Mouse (Mus musculus): ENCODE results near the gene Clasp1. TPM values are rescaled to one million over a fixed set of nuclear protein-coding genes. Genes with fewer than 3 reads are reported as not detected.
A peak's percentile ranks its signal among the peaks of the same experiment; 100 is the strongest.
"Not testable (repeated sequence)": the region's sequence is repeated elsewhere in the genome, so short reads cannot be mapped to it uniquely, and the experiment has no call there.

Clasp1 gene
- polyA plus RNA-seq, 1 experiment from 2014 or later, result 135 TPM

DNA sequence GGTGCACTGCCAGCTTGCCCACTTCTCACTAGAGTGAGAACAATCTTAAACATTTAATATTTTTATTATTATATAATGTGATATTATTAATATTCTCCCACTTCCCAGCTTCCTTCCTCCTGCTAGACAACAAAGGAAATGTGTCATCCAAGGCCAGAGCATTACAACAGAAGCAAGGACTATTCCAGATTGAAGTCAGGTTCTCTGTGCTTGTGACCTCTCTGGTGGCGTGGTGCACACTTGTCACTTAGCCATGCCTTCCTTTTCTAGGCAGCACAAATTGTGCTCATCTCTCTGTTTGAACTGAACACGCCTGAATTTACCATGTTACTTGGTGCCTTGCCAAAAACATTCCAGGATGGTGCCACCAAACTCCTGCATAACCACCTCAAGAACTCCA is 170.9 kb downstream of the Clasp1 start:
- Histone ChIP-seq H3K9ac (no peak overlapping the region), H3K9me3 (no peaks in the 10 kb centered on the region), H3K4me2 (no peak overlapping the region), H3K4me1 (no peaks in the 10 kb centered on the region), H3K27me3 (replicated peaks) (no peaks in the 10 kb centered on the region), H3K36me3 (replicated peaks) (peaks cover 63% of the 10 kb centered on the region), H3K4me3 (no peak overlapping the region), H3K27ac (no peak overlapping the region)
- 96% methylated on average over 2 of the region's 2 CpGs for WGBS
- ATAC-seq (replicated peaks), result no peak

DNA sequence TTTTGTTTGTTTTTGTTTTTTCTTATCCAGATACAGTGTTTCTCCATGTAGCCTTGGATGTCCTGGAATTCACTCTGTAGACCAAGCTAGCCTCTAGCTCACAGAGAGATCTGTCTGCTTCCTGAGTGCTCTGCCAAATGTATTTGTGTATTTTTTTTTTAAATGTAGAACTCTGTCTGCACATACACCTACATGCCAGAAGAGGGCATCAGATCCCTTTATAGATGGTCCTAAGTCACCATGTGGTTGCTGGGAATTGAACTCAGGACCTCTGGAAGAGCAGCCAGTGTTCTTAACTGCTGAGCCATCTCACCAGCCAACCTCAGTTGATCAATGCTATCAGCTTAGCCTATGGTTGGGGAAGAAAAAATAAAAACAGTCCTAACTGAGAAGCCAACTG is 175.7 kb downstream of the Clasp1 start:
- no peak for ATAC-seq (replicated peaks)
- Histone ChIP-seq H3K27ac (no peak overlapping the region), H3K36me3 (replicated peaks) (peaks cover 53% of the 10 kb centered on the region)

GRCm38 (mm10) chr1:118567659-118568058 is 178.8 kb downstream of the Clasp1 start:
- H3K27me3 ChIP-seq (replicated peaks), result no peaks in the 10 kb centered on the region
- no peak overlapping the region for H3K4me2 ChIP-seq
- H3K9me3 ChIP-seq, result no peaks in the 10 kb centered on the region
- H3K9ac ChIP-seq, result no peak overlapping the region
- peaks cover 47% of the 10 kb centered on the region for H3K36me3 ChIP-seq (replicated peaks)
- WGBS, result 98% methylated on average over 3 of the region's 3 CpGs
- no peak for ATAC-seq (replicated peaks)
- H3K27ac ChIP-seq, result no peak overlapping the region
- H3K4me1 ChIP-seq, result no peaks in the 10 kb centered on the region
- no peak overlapping the region for H3K4me3 ChIP-seq

More for the DNA sequence above, 175.7 kb downstream of the Clasp1 start:
- Histone ChIP-seq H3K27me3 (replicated peaks) (no peaks in the 10 kb centered on the region), H3K9me3 (no peaks in the 10 kb centered on the region), H3K9ac (no peak overlapping the region), H3K4me1 (no peaks in the 10 kb centered on the region), H3K4me3 (no peak overlapping the region), H3K4me2 (no peak overlapping the region)

DNA sequence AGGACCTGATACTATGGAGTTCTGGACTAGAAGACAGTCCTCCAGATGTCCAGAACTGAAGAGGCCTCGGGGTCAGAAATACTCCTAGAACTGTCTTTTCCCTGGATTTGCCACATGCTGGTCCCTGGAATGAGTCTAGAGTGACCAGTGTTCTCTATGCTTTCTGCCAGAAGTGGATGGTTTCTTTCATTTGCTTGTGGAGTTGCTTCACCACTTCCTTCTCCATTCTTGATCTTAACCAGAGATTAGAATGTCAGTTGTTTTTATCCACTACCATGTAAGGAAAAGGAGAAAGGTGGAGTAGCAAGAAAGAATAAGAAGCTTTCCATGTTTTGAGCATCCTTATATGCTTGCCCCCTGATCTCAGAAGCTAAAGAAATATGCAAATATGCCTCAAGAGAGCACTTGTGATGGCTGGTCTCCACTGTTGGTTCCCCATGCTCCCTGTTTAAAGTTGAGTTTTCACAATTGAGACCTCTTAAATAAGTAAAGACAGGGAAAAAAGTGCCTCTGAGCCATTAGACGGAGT is 191.4 kb downstream of the Clasp1 start:
- no peak for ATAC-seq (replicated peaks)
- Histone ChIP-seq H3K4me3 (no peak overlapping the region), H3K4me1 (no peaks in the 10 kb centered on the region), H3K27ac (no peak overlapping the region), H3K4me2 (no peak overlapping the region), H3K36me3 (replicated peaks) (peaks cover 41% of the 10 kb centered on the region), H3K9ac (no peak overlapping the region), H3K27me3 (replicated peaks) (no peaks in the 10 kb centered on the region), H3K9me3 (no peaks in the 10 kb centered on the region)
- 93% methylated on average over 2 of the region's 2 CpGs for WGBS

DNA sequence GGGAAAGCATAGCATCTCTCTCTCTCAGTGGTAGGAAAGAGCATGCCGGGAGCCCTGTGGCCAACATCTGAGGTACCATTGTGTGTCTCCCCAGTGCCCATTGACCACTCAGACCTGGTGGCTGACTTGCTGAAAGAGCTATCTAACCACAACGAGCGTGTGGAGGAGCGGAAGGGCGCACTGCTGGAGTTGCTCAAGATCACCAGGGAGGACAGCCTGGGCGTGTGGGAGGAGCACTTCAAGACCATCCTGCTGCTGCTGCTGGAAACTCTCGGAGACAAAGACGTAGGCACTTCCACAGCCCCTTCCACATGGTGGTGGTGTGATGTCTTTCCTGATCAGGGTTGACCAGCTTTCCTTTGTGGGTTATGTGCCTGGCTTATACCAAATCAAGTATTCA is 192.3 kb downstream of the Clasp1 start:
- Histone ChIP-seq H3K4me3 (no peak overlapping the region), H3K27ac (no peak overlapping the region), H3K9ac (no peak overlapping the region), H3K4me2 (no peak overlapping the region), H3K9me3 (no peaks in the 10 kb centered on the region), H3K36me3 (replicated peaks) (peaks cover 36% of the 10 kb centered on the region), H3K27me3 (replicated peaks) (no peaks in the 10 kb centered on the region), H3K4me1 (no peaks in the 10 kb centered on the region)
- no peak for ATAC-seq (replicated peaks)
- 96% methylated on average over 8 of the region's 8 CpGs for WGBS

- no peak overlapping the region for H3K27ac ChIP-seq
- no peaks in the 10 kb centered on the region for H3K9me3 ChIP-seq
- no peak overlapping the region for H3K4me2 ChIP-seq
- H3K36me3 ChIP-seq (replicated peaks), result peaks cover 39% of the 10 kb centered on the region
- no peaks in the 10 kb centered on the region for H3K27me3 ChIP-seq (replicated peaks)
- H3K9ac ChIP-seq, result no peak overlapping the region
- ATAC-seq (replicated peaks), result no peak
- no peak overlapping the region for H3K4me3 ChIP-seq
- 56% methylated on average over 5 of the region's 5 CpGs for WGBS
- no peaks in the 10 kb centered on the region for H3K4me1 ChIP-seq
Observed at GRCm38 (mm10) chr1:118589721-118590120, 200.9 kb downstream of the Clasp1 start.

- H3K36me3 ChIP-seq (replicated peaks), result peaks cover 59% of the 10 kb centered on the region
- WGBS, result over 99% methylated on average over 4 of the region's 4 CpGs
Observed at GRCm38 (mm10) chr1:118592933-118593332, 204.1 kb downstream of the Clasp1 start.

GRCm38 (mm10) chr1:118595395-118595794 is 206.5 kb downstream of the Clasp1 start:
- H3K4me1 ChIP-seq, result no peaks in the 10 kb centered on the region
- H3K27me3 ChIP-seq (replicated peaks), result no peaks in the 10 kb centered on the region
- no peaks in the 10 kb centered on the region for H3K9me3 ChIP-seq
- H3K27ac ChIP-seq, result no peak overlapping the region
- ATAC-seq (replicated peaks), result no peak
- peaks cover 60% of the 10 kb centered on the region for H3K36me3 ChIP-seq (replicated peaks)
- H3K9ac ChIP-seq, result no peak overlapping the region
- no peak overlapping the region for H3K4me3 ChIP-seq
- WGBS, result 85% methylated on average over 2 of the region's 2 CpGs
- no peak overlapping the region for H3K4me2 ChIP-seq

More at GRCm38 (mm10) chr1:118592933-118593332, 204.1 kb downstream of the Clasp1 start:
- ATAC-seq (replicated peaks), result no peak
- Histone ChIP-seq H3K27me3 (replicated peaks) (no peaks in the 10 kb centered on the region), H3K4me2 (no peak overlapping the region), H3K9me3 (no peaks in the 10 kb centered on the region), H3K4me1 (no peaks in the 10 kb centered on the region), H3K4me3 (no peak overlapping the region), H3K27ac (no peak overlapping the region), H3K9ac (no peak overlapping the region)

- ATAC-seq (replicated peaks), result no peak
- Histone ChIP-seq H3K27me3 (replicated peaks) (no peaks in the 10 kb centered on the region), H3K4me2 (no peak overlapping the region), H3K27ac (no peak overlapping the region), H3K4me1 (no peaks in the 10 kb centered on the region), H3K4me3 (no peak overlapping the region), H3K9me3 (no peaks in the 10 kb centered on the region), H3K36me3 (replicated peaks) (peaks cover 73% of the 10 kb centered on the region), H3K9ac (no peak overlapping the region)
- WGBS, result 87% methylated on average over 2 of the region's 2 CpGs
Observed at GRCm38 (mm10) chr1:118597475-118598213, 208.8 kb downstream of the Clasp1 start.

DNA sequence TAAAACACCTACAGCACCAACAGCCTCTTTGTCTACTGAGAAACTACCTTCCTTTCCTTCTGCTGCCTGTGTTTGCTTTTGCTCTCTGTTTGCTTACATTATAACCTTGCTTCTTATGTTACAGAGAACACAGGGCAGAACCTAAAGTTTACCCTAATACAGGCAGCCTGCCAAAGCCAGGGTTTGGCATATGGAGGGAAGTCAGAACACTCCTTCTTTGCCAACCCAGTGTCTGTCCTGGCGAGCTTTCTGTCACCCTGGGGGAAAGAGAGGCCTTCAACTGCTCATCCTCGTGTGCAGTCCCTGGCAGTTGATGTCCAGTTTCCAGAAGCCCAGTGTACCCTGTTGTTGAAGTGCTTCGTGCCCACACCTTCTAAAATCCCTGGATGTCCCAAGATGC is 209.5 kb downstream of the Clasp1 start:
- Histone ChIP-seq H3K9ac (no peak overlapping the region), H3K4me3 (no peak overlapping the region), H3K9me3 (no peaks in the 10 kb centered on the region), H3K27me3 (replicated peaks) (no peaks in the 10 kb centered on the region), H3K36me3 (replicated peaks) (peaks cover 76% of the 10 kb centered on the region), H3K4me1 (no peaks in the 10 kb centered on the region), H3K4me2 (no peak overlapping the region), H3K27ac (no peak overlapping the region)
- 81% methylated on average over 3 of the region's 3 CpGs for WGBS
- no peak for ATAC-seq (replicated peaks)

GRCm38 (mm10) chr1:118613631-118614183 is 224.8 kb downstream of the Clasp1 start:
- peaks cover 9% of the 10 kb centered on the region for H3K36me3 ChIP-seq (replicated peaks)
- no peak overlapping the region for H3K4me3 ChIP-seq
- 0 out of 2 replicates have a peak, but pooled peaks have one; percentile 30 for ATAC-seq (replicated peaks)
- H3K27me3 ChIP-seq (replicated peaks), result no peaks in the 10 kb centered on the region
- no peak overlapping the region for H3K9ac ChIP-seq
- no peaks in the 10 kb centered on the region for H3K4me1 ChIP-seq
- 91% methylated on average over 3 of the region's 3 CpGs for WGBS
- H3K27ac ChIP-seq, result no peak overlapping the region
- H3K4me2 ChIP-seq, result no peak overlapping the region
- H3K9me3 ChIP-seq, result no peaks in the 10 kb centered on the region

DNA sequence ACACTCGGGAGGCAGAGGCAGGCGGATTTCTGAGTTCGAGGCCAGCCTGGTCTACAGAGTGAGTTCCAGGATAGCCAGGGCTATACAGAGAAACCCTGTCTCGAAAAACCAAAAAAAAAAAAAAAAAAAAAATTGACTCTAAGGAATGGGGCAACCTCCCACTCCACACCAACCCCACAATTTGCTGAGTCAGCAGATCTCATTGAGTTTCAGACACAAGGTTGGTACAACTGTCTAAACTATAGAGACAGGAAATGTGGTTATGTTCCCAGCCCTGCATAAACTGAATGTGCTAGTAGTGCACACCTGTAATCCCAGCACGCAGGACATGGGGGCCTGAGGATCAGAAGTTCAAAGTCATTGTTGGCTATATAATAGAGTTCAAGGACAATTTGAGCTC is 232.2 kb downstream of the Clasp1 start:
- ATAC-seq (replicated peaks); H3K4me1 ChIP-seq; H3K27ac ChIP-seq; H3K9me3 ChIP-seq; H3K4me3 ChIP-seq; H3K36me3 ChIP-seq (replicated peaks); H3K4me2 ChIP-seq; H3K9ac ChIP-seq; H3K27me3 ChIP-seq (replicated peaks): not testable (repeated sequence)
- 88% methylated on average over 5 of the region's 5 CpGs for WGBS

- Histone ChIP-seq H3K36me3 (replicated peaks) (no peaks in the 10 kb centered on the region), H3K4me2 (no peak overlapping the region), H3K27me3 (replicated peaks) (peaks cover 4% of the 10 kb centered on the region), H3K9ac (no peak overlapping the region), H3K27ac (no peak overlapping the region), H3K9me3 (no peaks in the 10 kb centered on the region), H3K4me3 (no peak overlapping the region), H3K4me1 (peaks cover 5% of the 10 kb centered on the region)
- 76% methylated on average over 3 of the region's 3 CpGs for WGBS
- no peak for ATAC-seq (replicated peaks)
Observed at GRCm38 (mm10) chr1:118622857-118623256, 234.0 kb downstream of the Clasp1 start.
